Mouse (Mus musculus) liver, embryonic 14.5 days (tissue): ENCODE measurements around the gene Eno3. TPM values are rescaled to one million over a fixed set of nuclear protein-coding genes. Genes with fewer than 3 reads are reported as not detected.

Experiments
- ATAC-seq: fragments of 200-750 bp; cut with Nextera tagmentation; 2 replicates; pipeline ENCODE4 v1.8.0; 2017; ENCODE audit warnings: moderate number of reproducible peaks, mild to moderate bottlenecking, moderate library complexity; ENCODE audit not compliant: insufficient read depth
- DNase-seq, 3 experiments: peaks; one replicate each; pipeline ENCODE4 v3.0.0-alpha.2; 2012 to 2013; ENCODE audit warnings: low read depth in 3 of 3, low spot score in 3 of 3
- H3K27ac ChIP-seq: fragments of 300-500 bp; sonication (generic); 2 replicates; pipeline ENCODE4 v1.5.1; 2014; ENCODE audit warnings: moderate library complexity, mild to moderate bottlenecking, control low read depth, inconsistent platforms
- H3K27me3 ChIP-seq: fragments of 300-500 bp; sonication (generic); 2 replicates; pipeline ENCODE4 v1.6.1; 2014; ENCODE audit warnings: mild to moderate bottlenecking, low read length, moderate library complexity; ENCODE audit not compliant: control insufficient read depth, insufficient read depth
- H3K36me3 ChIP-seq: fragments of 300-500 bp; sonication (generic); replicated peaks from 2 replicates; pipeline ENCODE4 v1.6.1; 2014; ENCODE audit warnings: low read depth; ENCODE audit not compliant: control insufficient read depth, insufficient read depth
- H3K4me1 ChIP-seq, 2 experiments: fragments of 200-500 bp in 1 of 2; fragments of 300-500 bp in 1 of 2; sonication (generic) in 1 of 2; replicated peaks; 2 replicates each; pipeline ENCODE4 v1.6.1; 2012 to 2014; ENCODE audit warnings: antibody characterized with exemption in 1 of 2, inconsistent platforms in 1 of 2, low read length in 1 of 2; ENCODE audit not compliant: control insufficient read depth in 2 of 2, insufficient read depth in 2 of 2
- H3K4me2 ChIP-seq: fragments of 300-500 bp; sonication (generic); 2 replicates; pipeline ENCODE4 v1.6.1; 2014; ENCODE audit warnings: low read depth, mild to moderate bottlenecking, control low read depth, moderate library complexity
- H3K4me3 ChIP-seq, 2 experiments: fragments of 200-500 bp in 1 of 2; fragments of 300-500 bp in 1 of 2; sonication (generic) in 1 of 2; 2 replicates each; pipeline ENCODE4 v1.5.1; 2012 to 2014; ENCODE audit warnings: low read depth in 2 of 2, low read length in 2 of 2, mild to moderate bottlenecking in 2 of 2, control low read depth in 1 of 2, inconsistent platforms in 1 of 2, moderate library complexity in 1 of 2; ENCODE audit not compliant: insufficient read depth in 1 of 2
- H3K9ac ChIP-seq: fragments of 300-500 bp; sonication (generic); replicated peaks from 2 replicates; pipeline ENCODE4 v1.6.1; 2014; ENCODE audit warnings: mild to moderate bottlenecking, control low read depth, moderate library complexity
- H3K9me3 ChIP-seq: fragments of 300-500 bp; sonication (generic); 2 replicates; pipeline ENCODE4 v1.6.1; 2016; ENCODE audit warnings: low read length, mixed read lengths; ENCODE audit not compliant: control insufficient read depth
- CTCF ChIP-seq: IDR thresholded peaks from 2 replicates; pipeline ENCODE4 v1.5.1; 2016; ENCODE audit warnings: antibody characterized with exemption, low read depth, control low read depth
- EP300 ChIP-seq: IDR thresholded peaks from 2 replicates; pipeline ENCODE4 v1.6.1; 2016; ENCODE audit warnings: antibody characterized with exemption, low read depth
- WGBS: fragments of 180-500 bp; shearing (Covaris S2); extraction: QIAGEN DNeasy Blood & Tissue Kit; methylation state at CpG from one replicate; pipeline ENCODE4 v1.1.7; 2014; ENCODE audit not compliant: insufficient replicate concordance; 5-methylcytosine and 5-hydroxymethylcytosine counted together
- polyA plus RNA-seq, 2 experiments: library from polyadenylated mRNA; depleted of rRNA in 1 of 2; stranded (reverse) in 1 of 2; unstranded in 1 of 2; fragments of >200 nt; fragmentation: Nextera tagmentation in 1 of 2; extraction: Ambion mirVana in 1 of 2; gene quantifications; 2 replicates each; pipeline versions ENCODE4 v1.2.1 to v1.2.3; 2012 to 2014

Gene Eno3
- polyA plus RNA-seq, 2 experiments = 3.6 to 3.7 TPM

- Histone ChIP-seq H3K27me3 (no peaks in the 10 kb centered on the region), H3K9me3 (no peaks in the 10 kb centered on the region), H3K36me3 (peaks cover 48% of the 10 kb centered on the region), H3K9ac (peak overlapping the region; percentile 99), H3K4me3 (peak overlapping the region; percentile 82 to 93; a peak in 3 of 4 replicates), H3K4me2 (peak overlapping the region; percentile 85), H3K4me1 (peaks cover 43 to 56% of the 10 kb centered on the region in 2 experiments), H3K27ac (peak overlapping the region; percentile 95)
- ATAC-seq (no peak), DNase-seq (no peak)
- TF ChIP-seq EP300 (no peak), CTCF (no peak)
- 71% methylated on average over 8 of the region's 8 CpGs for WGBS
These were observed 7.7 kb upstream of the Eno3 start for GRCm38 (mm10) chr11:70649185-70649734.

- Histone ChIP-seq H3K4me2 (peak overlapping the region; percentile 85), H3K4me1 (peaks cover 46 to 52% of the 10 kb centered on the region in 2 experiments), H3K36me3 (peaks cover 43% of the 10 kb centered on the region), H3K4me3 (peak overlapping the region in 1 of 2 experiments; percentile 19; a peak in 3 of 4 replicates), H3K27me3 (no peaks in the 10 kb centered on the region), H3K27ac (peak overlapping the region; percentile 91), H3K9ac (peak overlapping the region; percentile 32; the same call in 1 of the 2 replicates), H3K9me3 (no peaks in the 10 kb centered on the region)
- TF ChIP-seq CTCF (no peak), EP300 (0 out of 2 replicates have a peak, but pooled peaks have one; percentile 6)
- WGBS = 40% methylated on average over 12 of the region's 12 CpGs
- DNase-seq = no peak
- no peak for ATAC-seq
These were observed 6.5 kb upstream of the Eno3 start for GRCm38 (mm10) chr11:70650322-70651175.

GRCm38 (mm10) chr11:70651391-70651790 is 5.6 kb upstream of the Eno3 start:
- TF ChIP-seq CTCF (no peak), EP300 (no peak)
- Histone ChIP-seq H3K9me3 (no peaks in the 10 kb centered on the region), H3K4me1 (peaks cover 45 to 47% of the 10 kb centered on the region in 2 experiments), H3K27ac (peak overlapping the region; percentile 91), H3K9ac (peak overlapping the region; percentile 51), H3K4me2 (peak overlapping the region; percentile 85), H3K27me3 (no peaks in the 10 kb centered on the region; the same call in 1 of the 2 replicates), H3K4me3 (peak overlapping the region in 1 of 2 experiments; percentile 97; a peak in 2 of 4 replicates), H3K36me3 (peaks cover 43% of the 10 kb centered on the region)
- no peak for DNase-seq
- 35% methylated on average over 2 of the region's 2 CpGs for WGBS
- ATAC-seq = no peak

GRCm38 (mm10) chr11:70652029-70652883 is 4.7 kb upstream of the Eno3 start:
- DNase-seq = no peak
- 34% methylated on average over 12 of the region's 12 CpGs for WGBS
- H3K9me3 ChIP-seq = no peaks in the 10 kb centered on the region
- peaks cover 43% of the 10 kb centered on the region for H3K36me3 ChIP-seq
- H3K27me3 ChIP-seq = no peaks in the 10 kb centered on the region; the same call in 1 of the 2 replicates
- ATAC-seq = no peak
- peak overlapping the region; percentile 99 for H3K9ac ChIP-seq
- H3K4me1 ChIP-seq = peaks cover 52% of the 10 kb centered on the region in 2 experiments
- TF ChIP-seq EP300 (no peak), CTCF (no peak)
- peak overlapping the region; percentile 85 to 97 for H3K4me3 ChIP-seq
- H3K27ac ChIP-seq = peak overlapping the region; percentile 91
- H3K4me2 ChIP-seq = peak overlapping the region; percentile 85
